Mouse (Mus musculus): Measurements from ENCODE around the gene Pou5f2. TPM values are rescaled to one million over a fixed set of nuclear protein-coding genes. Genes with fewer than 3 reads are reported as not detected.

Gene Pou5f2
- 0.50 and 0.65 TPM in 2 replicates for polyA plus RNA-seq (2014; fragmentation: Nextera tagmentation; extraction: Ambion mirVana)

DNA sequence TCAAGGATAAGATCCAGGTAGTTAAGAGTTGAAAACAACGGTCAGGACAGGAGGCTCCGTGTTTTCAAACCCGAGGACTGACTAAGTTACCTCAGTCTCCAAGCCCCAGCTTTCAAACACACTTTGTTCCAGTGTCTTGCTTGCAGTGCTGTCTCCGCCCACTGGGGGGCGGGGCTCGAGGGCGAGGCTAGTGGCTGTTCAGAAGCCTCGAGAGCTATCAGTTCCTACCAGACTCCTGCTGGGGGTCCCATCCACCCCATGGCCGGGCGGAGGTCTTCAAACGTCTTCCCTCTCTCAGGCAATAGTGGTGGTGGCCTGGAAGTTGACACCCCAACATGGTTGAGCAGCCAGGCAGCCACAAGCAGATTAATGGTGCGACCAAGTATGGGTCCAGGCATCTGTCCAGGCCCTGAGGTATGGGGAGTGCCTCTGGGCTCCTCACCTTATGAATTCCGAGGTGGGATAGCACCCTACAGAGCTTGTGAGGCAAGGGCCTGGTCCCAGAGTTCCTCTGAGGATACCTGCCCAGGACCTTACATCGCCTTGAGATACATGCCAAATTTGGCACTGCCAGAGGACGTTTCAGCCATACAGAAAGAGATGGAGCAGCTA lies at the start of gene Pou5f2:
TSS of gene Pou5f2 (plus strand) at position 220 of the 612 bp plus-strand sequence.
- 0 out of 2 replicates have a peak, but pooled peaks have one; percentile 56 for ATAC-seq (replicated peaks; ENCODE audit: insufficient number of reproducible peaks, low FRiP score, low TSS enrichment, low read depth)
- Histone ChIP-seq H3K27me3 (ENCODE audit: control insufficient read depth, insufficient read depth, low read length) (no peaks in the 10 kb centered on the region), H3K9me3 (replicated peaks; ENCODE audit: control insufficient read depth, low read length) (no peaks in the 10 kb centered on the region), H3K4me2 (ENCODE audit: low read depth, low read length) (no peak within 1 kb of the TSS), H3K36me3 (replicated peaks; ENCODE audit: control insufficient read depth, insufficient read depth, low read depth, low read length) (no peaks in the 10 kb centered on the region), H3K9ac (replicated peaks; ENCODE audit: low read length) (no peak within 1 kb of the TSS), H3K27ac (replicated peaks; ENCODE audit: low read depth, low read length) (no peak within 1 kb of the TSS), H3K4me1 (ENCODE audit: control insufficient read depth, insufficient read depth, low read length) (no peaks in the 10 kb centered on the region), H3K4me3 (ENCODE audit: low read depth, low read length) (no peak within 1 kb of the TSS)
- WGBS, result 63% methylated on average over 15 of the region's 15 CpGs
- peak; percentile 24 for DNase-seq (ENCODE audit: low spot score)

DNA sequence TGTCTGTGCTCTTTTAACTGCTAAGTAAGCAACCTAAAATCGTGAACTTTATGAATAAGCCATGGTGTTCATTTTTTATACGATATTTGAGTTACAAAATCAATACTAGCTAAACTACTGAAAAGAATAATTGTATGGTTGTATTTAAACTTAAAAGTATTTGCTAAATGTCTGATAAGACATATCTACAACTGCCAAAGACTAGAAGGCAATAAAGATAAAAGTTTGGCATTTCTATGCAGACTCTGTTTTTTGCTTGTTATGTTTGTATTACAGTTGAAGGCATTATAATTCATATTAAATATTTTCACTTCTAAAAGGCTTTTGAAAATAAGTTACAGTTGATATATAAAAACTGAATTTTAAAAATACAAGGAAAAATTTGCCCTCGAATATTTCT lies 48.5 kb upstream of the Pou5f2 start:
- 76% methylated on average over 3 of the region's 3 CpGs for WGBS
- Histone ChIP-seq H3K27me3 (ENCODE audit: control insufficient read depth, insufficient read depth, low read length) (no peaks in the 10 kb centered on the region), H3K4me2 (ENCODE audit: low read depth, low read length) (no peak overlapping the region)

DNA sequence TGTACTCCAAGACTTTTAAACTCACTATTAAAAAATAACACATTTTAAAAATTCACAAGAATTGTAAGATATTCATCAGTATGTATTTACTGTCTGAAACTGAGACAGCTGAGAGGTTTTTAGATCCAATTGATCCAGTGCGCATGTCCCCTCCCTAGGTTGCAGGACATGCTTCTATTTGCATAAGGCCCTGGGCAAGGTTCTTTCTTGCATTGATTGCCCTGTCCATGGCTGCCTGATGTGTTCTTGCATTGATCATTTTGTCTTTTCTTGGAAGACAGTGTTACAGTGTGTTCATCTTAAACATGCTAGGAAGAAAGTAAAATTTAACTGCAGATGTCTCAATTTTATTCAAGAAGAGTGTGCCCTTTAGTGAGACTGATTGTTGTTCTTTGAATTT lies 47.6 kb upstream of the Pou5f2 start:
- no peak overlapping the region for H3K4me3 ChIP-seq (ENCODE audit: low read depth, low read length)
- no peaks in the 10 kb centered on the region for H3K9me3 ChIP-seq (replicated peaks; ENCODE audit: control insufficient read depth, low read length)
- H3K27me3 ChIP-seq (ENCODE audit: control insufficient read depth, insufficient read depth, low read length), result no peaks in the 10 kb centered on the region
- ATAC-seq (replicated peaks; ENCODE audit: insufficient number of reproducible peaks, low FRiP score, low TSS enrichment, low read depth) (no peak), DNase-seq (ENCODE audit: low spot score) (no peak)
- no peak overlapping the region for H3K27ac ChIP-seq (replicated peaks; ENCODE audit: low read depth, low read length)
- no peaks in the 10 kb centered on the region for H3K36me3 ChIP-seq (replicated peaks; ENCODE audit: control insufficient read depth, insufficient read depth, low read depth, low read length)
- WGBS, result 67% methylated on average over 1 of the region's 1 CpGs
- H3K4me1 ChIP-seq (ENCODE audit: control insufficient read depth, insufficient read depth, low read length), result no peaks in the 10 kb centered on the region
- H3K9ac ChIP-seq (replicated peaks; ENCODE audit: low read length), result no peak overlapping the region
- H3K4me2 ChIP-seq (ENCODE audit: low read depth, low read length), result no peak overlapping the region

More for the DNA sequence above, 48.5 kb upstream of the Pou5f2 start:
- Histone ChIP-seq H3K36me3 (replicated peaks; ENCODE audit: control insufficient read depth, insufficient read depth, low read depth, low read length) (no peaks in the 10 kb centered on the region), H3K9me3 (replicated peaks; ENCODE audit: control insufficient read depth, low read length) (no peaks in the 10 kb centered on the region), H3K4me3 (ENCODE audit: low read depth, low read length) (no peak overlapping the region), H3K27ac (replicated peaks; ENCODE audit: low read depth, low read length) (no peak overlapping the region), H3K4me1 (ENCODE audit: control insufficient read depth, insufficient read depth, low read length) (no peaks in the 10 kb centered on the region), H3K9ac (replicated peaks; ENCODE audit: low read length) (no peak overlapping the region)
- DNase-seq (ENCODE audit: low spot score) (no peak), ATAC-seq (replicated peaks; ENCODE audit: insufficient number of reproducible peaks, low FRiP score, low TSS enrichment, low read depth) (no peak)

DNA sequence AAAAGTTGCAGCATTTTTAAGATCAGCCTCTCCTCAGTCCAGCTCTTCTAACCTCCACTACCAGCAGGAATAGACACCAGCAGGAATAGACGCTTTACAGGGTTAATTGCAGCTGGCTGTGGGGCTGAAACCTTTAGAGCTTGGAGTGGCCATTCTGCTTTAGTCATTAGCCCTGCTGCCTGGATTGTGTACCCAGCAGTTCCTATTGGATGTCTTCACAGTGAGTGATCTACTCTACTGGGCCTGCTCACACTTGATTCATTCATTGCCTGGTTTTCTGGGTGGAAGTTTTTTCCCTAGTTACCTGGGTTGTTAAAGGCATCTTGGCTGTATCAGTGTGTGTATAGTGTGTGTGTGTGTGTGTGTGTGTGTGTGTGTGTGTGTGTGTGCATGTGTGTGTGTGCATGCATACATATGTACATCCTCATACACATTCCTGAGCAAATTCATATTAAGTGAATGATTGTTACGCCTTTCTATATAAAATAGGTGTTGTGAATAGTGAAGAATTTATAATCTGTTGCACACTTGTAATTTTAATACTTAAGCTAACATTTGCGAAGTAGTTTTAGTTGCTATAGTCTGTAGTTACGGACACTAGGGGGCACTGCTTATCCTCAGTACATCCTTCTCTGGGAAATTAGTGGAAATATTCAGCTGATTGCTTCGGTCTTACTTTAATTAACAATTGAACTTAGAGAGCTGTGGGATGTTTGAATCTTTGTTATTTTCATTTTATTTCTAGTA lies 42.4 kb upstream of the Pou5f2 start:
- DNase-seq (ENCODE audit: low spot score) (peak; percentile 59), ATAC-seq (replicated peaks; ENCODE audit: insufficient number of reproducible peaks, low FRiP score, low TSS enrichment, low read depth) (no peak)
- no peak overlapping the region for H3K4me2 ChIP-seq (ENCODE audit: low read depth, low read length)
- no peak overlapping the region for H3K4me3 ChIP-seq (ENCODE audit: low read depth, low read length)
- H3K9me3 ChIP-seq (replicated peaks; ENCODE audit: control insufficient read depth, low read length), result no peaks in the 10 kb centered on the region
- H3K36me3 ChIP-seq (replicated peaks; ENCODE audit: control insufficient read depth, insufficient read depth, low read depth, low read length), result no peaks in the 10 kb centered on the region
- no peak overlapping the region for H3K27ac ChIP-seq (replicated peaks; ENCODE audit: low read depth, low read length)
- no peak overlapping the region for H3K9ac ChIP-seq (replicated peaks; ENCODE audit: low read length)
- no peaks in the 10 kb centered on the region for H3K27me3 ChIP-seq (ENCODE audit: control insufficient read depth, insufficient read depth, low read length)
- H3K4me1 ChIP-seq (ENCODE audit: control insufficient read depth, insufficient read depth, low read length), result no peaks in the 10 kb centered on the region
- 29% methylated on average over 5 of the region's 5 CpGs for WGBS

DNA sequence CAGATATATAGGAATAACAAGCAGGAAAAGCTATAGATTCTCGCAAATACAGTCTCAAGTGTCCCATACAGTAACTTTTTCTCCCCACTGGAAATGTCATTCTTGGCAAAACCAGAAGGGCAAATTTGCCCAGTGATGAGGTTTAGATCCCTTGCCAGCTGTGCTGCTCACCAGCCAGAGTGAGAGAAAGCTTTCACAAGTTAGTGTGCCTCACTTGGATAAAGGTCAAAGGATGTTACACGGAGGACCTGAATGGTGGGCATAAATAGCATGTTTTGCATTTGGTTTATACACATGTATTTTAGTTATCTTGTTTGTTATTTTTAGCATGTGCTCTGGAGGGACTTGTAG lies 41.9 kb upstream of the Pou5f2 start:
- H3K4me2 ChIP-seq (ENCODE audit: low read depth, low read length), result no peak overlapping the region
- H3K27ac ChIP-seq (replicated peaks; ENCODE audit: low read depth, low read length), result no peak overlapping the region
- no peak overlapping the region for H3K4me3 ChIP-seq (ENCODE audit: low read depth, low read length)
- DNase-seq (ENCODE audit: low spot score) (no peak), ATAC-seq (replicated peaks; ENCODE audit: insufficient number of reproducible peaks, low FRiP score, low TSS enrichment, low read depth) (no peak)
- H3K9ac ChIP-seq (replicated peaks; ENCODE audit: low read length), result no peak overlapping the region
- no peaks in the 10 kb centered on the region for H3K9me3 ChIP-seq (replicated peaks; ENCODE audit: control insufficient read depth, low read length)
- H3K4me1 ChIP-seq (ENCODE audit: control insufficient read depth, insufficient read depth, low read length), result no peaks in the 10 kb centered on the region
- no peaks in the 10 kb centered on the region for H3K36me3 ChIP-seq (replicated peaks; ENCODE audit: control insufficient read depth, insufficient read depth, low read depth, low read length)
- no peaks in the 10 kb centered on the region for H3K27me3 ChIP-seq (ENCODE audit: control insufficient read depth, insufficient read depth, low read length)
- WGBS, result 68% methylated on average over 2 of the region's 2 CpGs

DNA sequence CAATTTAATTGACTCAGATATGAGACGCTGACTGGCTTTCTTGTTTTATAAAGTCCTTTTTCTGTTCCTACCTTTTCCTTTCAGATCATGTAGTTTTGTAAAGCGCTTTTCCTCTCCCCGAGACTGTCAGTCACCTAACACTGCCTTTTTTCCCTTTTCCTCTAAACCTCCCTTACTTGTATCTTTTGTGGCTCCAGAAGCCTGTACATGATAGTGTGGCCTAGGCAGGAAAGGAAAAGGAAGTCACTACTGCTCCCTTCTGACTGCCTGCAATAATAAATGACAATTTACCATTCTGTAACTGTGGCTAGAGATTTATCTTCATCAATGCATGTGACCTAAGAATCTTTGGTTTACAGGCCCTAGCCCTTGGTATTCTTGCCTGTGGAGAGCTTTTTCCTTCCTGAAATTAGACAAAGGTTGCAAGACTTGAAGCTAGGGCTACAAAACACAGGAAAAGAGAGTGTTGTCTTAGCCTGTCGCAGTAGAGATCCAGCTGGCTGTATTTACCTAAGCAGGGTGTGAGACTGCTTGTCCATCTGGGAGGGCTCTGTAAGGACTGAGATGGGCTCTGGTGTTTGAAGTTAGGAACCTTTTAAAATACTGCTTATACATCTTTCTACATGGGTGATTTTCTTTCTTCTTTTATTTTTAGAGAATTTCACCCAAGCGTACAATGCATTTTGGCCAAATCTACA lies 33.4 kb upstream of the Pou5f2 start:
- Histone ChIP-seq H3K27me3 (ENCODE audit: control insufficient read depth, insufficient read depth, low read length) (no peaks in the 10 kb centered on the region), H3K4me2 (ENCODE audit: low read depth, low read length) (no peak overlapping the region), H3K4me1 (ENCODE audit: control insufficient read depth, insufficient read depth, low read length) (no peaks in the 10 kb centered on the region), H3K36me3 (replicated peaks; ENCODE audit: control insufficient read depth, insufficient read depth, low read depth, low read length) (no peaks in the 10 kb centered on the region), H3K27ac (replicated peaks; ENCODE audit: low read depth, low read length) (no peak overlapping the region), H3K9ac (replicated peaks; ENCODE audit: low read length) (peak overlapping the region; percentile 13; the same call in 1 of the 2 replicates), H3K4me3 (ENCODE audit: low read depth, low read length) (no peak overlapping the region), H3K9me3 (replicated peaks; ENCODE audit: control insufficient read depth, low read length) (no peaks in the 10 kb centered on the region)
- ATAC-seq (replicated peaks; ENCODE audit: insufficient number of reproducible peaks, low FRiP score, low TSS enrichment, low read depth), result no peak
- 68% methylated on average over 5 of the region's 5 CpGs for WGBS
- DNase-seq (ENCODE audit: low spot score), result no peak

DNA sequence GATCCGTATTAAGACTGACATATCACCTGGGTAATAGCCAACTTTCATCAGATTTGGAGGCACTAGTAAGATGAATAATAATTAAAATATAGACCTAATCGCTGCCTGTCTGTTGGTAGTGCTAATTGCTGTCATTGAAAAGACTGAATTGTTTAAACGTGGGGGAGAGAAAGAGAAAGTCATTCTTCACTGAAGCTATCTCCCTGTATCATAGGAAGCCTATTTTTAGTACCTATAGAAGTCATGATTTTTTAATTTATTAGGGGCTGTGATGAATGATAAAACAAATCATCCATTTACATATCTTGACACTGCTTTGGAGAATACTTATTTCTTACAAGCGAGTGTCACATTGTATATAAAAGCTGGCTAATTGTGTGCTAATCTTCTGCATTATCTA lies 20.1 kb upstream of the Pou5f2 start:
- Histone ChIP-seq H3K4me3 (ENCODE audit: low read depth, low read length) (no peak overlapping the region), H3K36me3 (replicated peaks; ENCODE audit: control insufficient read depth, insufficient read depth, low read depth, low read length) (no peaks in the 10 kb centered on the region), H3K4me2 (ENCODE audit: low read depth, low read length) (no peak overlapping the region), H3K9ac (replicated peaks; ENCODE audit: low read length) (no peak overlapping the region), H3K27ac (replicated peaks; ENCODE audit: low read depth, low read length) (no peak overlapping the region), H3K4me1 (ENCODE audit: control insufficient read depth, insufficient read depth, low read length) (no peaks in the 10 kb centered on the region), H3K27me3 (ENCODE audit: control insufficient read depth, insufficient read depth, low read length) (no peaks in the 10 kb centered on the region), H3K9me3 (replicated peaks; ENCODE audit: control insufficient read depth, low read length) (no peaks in the 10 kb centered on the region)
- ATAC-seq (replicated peaks; ENCODE audit: insufficient number of reproducible peaks, low FRiP score, low TSS enrichment, low read depth) (no peak), DNase-seq (ENCODE audit: low spot score) (no peak)
- 76% methylated on average over 4 of the region's 4 CpGs for WGBS

DNA sequence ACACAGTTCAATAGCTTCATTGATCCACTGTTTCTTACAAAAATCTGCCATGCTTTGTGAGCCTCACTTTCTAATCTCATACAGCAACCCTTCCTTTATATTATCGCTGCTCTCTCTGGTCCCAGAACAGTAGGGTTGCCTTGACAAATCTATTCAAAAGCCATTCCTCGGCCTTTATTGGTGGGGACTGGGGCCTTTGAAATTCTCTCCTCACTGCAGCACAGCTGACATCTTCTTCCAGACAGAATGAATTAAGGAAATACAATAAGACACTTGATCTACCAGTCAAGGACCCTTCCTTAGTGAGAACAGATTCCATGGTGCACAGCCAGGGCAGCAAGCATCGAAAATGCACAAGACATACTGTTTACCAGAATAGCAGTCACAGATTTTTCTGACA lies 19.4 kb upstream of the Pou5f2 start:
- Histone ChIP-seq H3K4me2 (ENCODE audit: low read depth, low read length) (no peak overlapping the region), H3K27ac (replicated peaks; ENCODE audit: low read depth, low read length) (no peak overlapping the region), H3K27me3 (ENCODE audit: control insufficient read depth, insufficient read depth, low read length) (no peaks in the 10 kb centered on the region), H3K9ac (replicated peaks; ENCODE audit: low read length) (no peak overlapping the region), H3K4me3 (ENCODE audit: low read depth, low read length) (no peak overlapping the region), H3K9me3 (replicated peaks; ENCODE audit: control insufficient read depth, low read length) (no peaks in the 10 kb centered on the region), H3K4me1 (ENCODE audit: control insufficient read depth, insufficient read depth, low read length) (no peaks in the 10 kb centered on the region), H3K36me3 (replicated peaks; ENCODE audit: control insufficient read depth, insufficient read depth, low read depth, low read length) (no peaks in the 10 kb centered on the region)
- peak; percentile 67 for ATAC-seq (replicated peaks; ENCODE audit: insufficient number of reproducible peaks, low FRiP score, low TSS enrichment, low read depth)
- WGBS, result 21% methylated on average over 3 of the region's 3 CpGs
- peak; percentile 31 for DNase-seq (ENCODE audit: low spot score)
